Mouse (Mus musculus): ENCODE measurements around the gene Ralgapb.

DNA sequence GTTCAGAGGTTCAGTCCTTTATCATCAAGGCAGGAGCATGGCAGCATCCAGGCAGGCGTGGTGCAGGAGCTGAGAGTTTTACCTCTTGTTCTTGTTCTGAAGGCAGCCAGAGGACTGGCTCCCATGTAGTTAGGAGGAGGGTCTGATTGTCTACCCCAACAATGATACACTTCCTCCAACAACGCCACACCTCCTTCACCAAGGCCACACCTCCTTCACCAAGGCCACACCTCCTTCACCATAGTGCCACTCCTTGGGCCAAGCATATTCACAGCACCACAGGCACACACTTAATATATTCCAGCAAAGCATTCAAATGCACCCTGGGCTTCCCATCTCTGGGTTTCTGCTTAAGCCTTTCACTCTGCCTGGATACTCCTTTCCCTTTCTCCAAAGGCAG is 135.6 kb downstream of the Ralgapb start:
- TF ChIP-seq CTCF (IDR thresholded peaks at IDR 0.05; ENCODE audit: control insufficient read depth, insufficient read depth, insufficient read length) = no peak
- TF ChIP-seq MAX (IDR thresholded peaks at IDR 0.05) = no peak
